Mouse (Mus musculus) natural killer cell, adult 2 months (primary cell): ENCODE measurements around the gene Phf11d.
"Not testable (repeated sequence)": the region's sequence is repeated elsewhere in the genome, so short reads cannot be mapped to it uniquely, and the experiment has no call there.

Source experiments
- DNase-seq, 2 experiments: peaks; one replicate each; pipeline ENCODE4 v3.0.0; 2022; ENCODE audit warnings: low spot score in 2 of 2

Gene Phf11d

DNA sequence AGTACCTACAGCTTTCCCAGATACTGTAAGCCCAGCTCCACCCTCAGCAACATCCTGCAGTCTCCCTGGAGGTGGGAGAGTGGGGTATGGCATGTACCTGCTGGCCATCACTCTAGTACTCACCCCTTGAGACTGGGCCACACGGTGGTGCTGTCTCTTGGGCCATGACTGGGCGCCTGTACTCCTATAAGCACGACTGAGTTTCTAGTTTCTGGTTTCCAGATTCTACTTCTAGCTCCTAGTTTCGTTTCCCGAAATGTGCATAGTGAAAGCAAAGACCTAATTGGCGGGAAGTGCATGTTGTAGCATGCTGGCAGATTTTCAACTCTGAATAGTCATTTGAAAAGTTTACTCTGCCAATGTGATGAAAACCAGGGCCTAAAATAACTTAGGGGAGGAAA, at the start of gene Phf11d:
Gene Phf11d (minus strand): TSS at position 227 of the 401 bp plus-strand sequence.
- no peak for DNase-seq

DNA sequence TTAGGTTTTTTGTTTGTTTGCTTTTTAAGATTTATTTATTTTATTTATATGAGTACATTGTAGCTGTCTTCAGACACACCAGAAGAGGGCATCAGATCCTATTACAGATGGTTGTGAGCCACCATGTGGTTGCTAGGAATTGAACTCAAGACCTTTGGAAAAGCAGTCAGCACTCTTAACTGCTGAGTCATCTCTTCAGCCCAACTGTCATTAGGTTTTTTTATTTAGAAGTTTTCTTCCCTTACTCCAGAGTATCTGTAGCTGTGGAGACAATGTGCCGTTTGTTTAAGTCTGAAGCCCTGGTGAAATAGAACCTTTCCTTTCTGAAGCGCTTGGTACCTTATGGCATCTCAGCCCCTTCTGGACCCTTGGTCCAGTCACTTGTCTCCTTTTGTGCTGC, 49.7 kb upstream of the Phf11d start:
- DNase-seq, result not testable (repeated sequence)

DNA sequence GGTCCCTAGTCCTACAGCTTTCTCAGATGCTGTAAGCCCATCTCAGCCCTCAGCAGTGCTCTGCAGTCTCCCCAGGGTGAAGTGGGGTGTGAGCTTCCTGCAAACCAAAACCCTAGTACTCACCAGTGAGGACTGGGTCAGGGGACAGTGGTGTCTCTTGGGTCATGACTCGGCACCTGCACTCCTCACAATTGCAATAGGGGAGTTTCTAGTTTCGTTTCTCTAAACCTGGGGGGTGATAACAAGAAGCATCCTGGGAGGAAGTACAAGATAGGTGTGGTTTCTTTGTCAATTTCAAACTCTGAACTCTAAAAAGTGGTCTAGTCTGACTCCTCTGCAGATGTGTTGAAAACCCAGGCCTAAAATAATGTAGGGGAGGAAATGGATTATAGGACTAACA, 31.7 kb upstream of the Phf11d start:
- peak; percentile 24 to 68 for DNase-seq

DNA sequence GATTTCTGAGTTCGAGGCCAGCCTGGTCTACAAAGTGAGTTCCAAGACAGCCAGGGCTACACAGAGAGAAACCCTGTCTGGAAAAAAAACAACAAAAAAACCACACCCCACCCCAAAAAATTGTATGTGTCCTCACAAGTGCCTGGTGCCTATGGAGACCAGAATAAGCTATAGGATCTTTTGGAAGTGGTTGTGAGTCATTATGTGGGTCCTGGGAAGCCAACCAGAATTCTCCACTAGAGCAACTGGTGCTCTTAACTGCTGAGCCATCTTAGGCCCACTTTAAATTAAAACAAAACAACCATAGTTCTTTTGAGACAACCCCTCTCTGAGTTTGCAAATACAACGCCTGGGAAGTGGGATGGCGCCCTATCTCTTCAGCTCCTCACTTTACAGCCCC, 30.0 kb upstream of the Phf11d start, which contains the start of gene Phf11c:
Gene Phf11c (minus strand): TSS at position 101 of the 400 bp plus-strand sequence.
- no peak for DNase-seq

DNA sequence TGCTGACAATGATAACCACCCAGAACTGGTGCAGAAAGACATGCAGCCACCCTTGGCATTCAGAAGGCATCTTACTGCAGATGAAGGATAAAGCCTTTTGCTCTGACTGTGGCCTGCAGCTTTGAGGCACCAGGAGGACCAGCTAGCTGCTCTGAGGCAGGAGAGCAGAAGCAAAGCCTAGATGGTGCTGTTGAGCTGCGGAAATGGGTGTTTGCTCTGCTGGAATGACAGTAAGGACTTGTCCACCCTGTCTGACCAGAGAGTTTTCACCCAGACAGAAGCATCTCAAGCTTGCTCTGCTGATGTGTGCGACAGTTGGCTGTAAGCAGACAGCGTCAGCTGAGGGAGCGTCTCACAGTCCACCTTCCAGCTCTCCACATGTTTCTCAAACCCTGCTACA, 24.9 kb upstream of the Phf11d start:
- DNase-seq, result not testable (repeated sequence)

DNA sequence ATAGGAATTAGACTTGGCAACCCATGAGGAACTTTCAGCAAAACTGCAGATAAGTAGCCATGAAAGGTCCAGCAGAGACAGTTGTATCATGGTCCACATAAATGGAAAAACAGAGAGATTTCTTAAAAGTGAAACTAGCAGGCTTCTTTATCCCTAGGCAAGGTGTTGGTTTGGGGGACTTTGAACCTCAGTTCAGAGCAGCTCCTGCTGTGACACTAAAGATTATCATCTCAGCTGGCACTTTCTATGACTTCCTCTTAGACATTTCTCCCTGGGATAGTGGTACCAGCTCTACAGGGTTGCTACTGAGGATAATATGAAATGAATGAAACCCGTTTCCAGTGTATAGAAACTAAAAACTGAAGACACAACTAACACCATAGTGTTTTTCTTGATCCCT, 24.3 kb upstream of the Phf11d start:
- DNase-seq, result no peak

DNA sequence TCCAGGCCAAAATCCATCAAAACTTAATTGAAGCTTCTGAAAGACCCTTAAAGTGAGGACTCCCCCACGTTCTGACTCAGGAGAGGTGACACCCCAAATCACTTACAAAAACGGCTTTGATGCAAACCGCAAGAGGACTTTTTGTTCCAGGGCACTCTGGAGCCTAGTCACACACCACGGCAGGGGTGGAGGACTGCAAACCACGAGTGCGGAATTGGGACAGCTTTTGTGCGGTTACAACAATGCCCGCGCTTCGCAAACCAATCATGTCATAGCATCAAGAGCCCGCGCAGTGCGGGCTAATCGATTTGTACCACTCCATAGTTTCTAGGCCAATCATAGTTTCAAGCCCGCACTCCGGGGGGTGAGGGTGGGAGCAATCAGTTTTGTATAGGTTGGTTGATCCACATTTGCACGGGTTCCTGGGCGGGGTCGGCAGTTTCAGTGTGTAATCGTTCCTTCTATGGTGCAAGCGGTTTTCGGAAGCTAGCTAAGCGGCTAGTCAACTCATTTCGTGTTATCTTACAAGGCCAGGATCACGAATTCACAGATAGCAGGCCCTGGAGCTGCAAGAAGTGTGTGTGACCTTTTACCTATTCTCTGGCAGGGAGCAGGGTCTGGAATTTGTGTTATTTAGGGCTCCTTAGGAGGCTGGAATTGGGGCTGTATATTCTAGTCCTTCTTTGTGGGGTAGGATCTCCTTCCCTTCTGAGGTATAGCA, 5.2 kb upstream of the Phf11d start:
- DNase-seq, result no peak

DNA sequence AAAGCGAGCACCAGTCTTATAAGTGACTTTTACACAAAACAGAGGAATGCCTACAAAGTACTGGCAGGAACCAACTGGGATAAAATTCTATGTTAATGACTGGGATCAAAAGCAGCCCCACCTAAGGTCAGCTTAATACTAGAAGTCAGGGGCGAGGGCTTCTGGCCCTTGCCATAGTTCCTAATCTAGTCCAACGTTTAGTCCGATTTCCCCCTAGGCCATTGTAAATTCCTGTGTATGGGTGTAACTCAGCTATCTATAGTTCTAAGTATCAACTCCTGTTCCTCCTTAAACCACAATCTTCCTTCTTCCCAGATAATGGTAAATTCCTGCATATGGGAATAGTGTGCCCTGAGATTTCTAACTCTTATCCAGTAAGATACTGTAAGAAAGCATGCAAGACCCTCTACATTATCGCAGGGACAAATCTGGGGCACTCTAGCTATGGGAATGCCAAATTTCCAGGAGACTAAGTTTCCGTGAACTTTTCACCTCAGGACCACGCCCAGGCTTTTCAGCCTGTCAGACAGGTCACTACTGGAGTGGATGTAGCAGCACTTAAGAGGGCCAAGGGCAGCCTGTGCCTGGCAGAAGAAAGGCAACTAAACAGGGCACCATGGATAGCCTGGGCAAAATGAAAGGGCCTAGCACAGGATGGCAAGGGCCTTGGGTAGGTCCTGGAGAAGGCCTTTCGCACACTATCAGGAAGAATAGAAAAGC, 1.3 kb upstream of the Phf11d start:
- no peak for DNase-seq

DNA sequence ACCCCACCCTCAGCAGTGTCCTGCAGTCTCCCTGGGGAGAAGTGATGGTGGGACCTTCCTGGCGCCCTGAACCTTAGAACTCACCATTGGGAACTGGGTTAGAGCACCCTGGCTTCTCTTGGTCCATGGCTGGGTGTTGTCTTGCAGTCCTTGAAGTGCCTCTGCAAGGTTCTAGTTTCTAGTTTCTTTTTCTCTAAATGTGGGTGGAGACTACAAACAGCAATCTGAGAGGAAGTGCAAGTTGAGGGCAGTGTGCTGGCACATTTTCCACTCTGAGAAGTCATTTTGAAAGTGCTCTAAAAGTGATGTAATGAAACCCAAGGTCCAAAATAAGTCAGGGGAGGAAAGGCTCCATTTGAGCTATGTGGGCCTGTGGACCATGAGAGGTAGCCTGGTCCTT, 24.1 kb downstream of the Phf11d start, which contains the start of gene Phf11b:
Gene Phf11b (minus strand): TSS at position 163 of the 400 bp plus-strand sequence.
- DNase-seq, result peak; percentile 28 to 39

DNA sequence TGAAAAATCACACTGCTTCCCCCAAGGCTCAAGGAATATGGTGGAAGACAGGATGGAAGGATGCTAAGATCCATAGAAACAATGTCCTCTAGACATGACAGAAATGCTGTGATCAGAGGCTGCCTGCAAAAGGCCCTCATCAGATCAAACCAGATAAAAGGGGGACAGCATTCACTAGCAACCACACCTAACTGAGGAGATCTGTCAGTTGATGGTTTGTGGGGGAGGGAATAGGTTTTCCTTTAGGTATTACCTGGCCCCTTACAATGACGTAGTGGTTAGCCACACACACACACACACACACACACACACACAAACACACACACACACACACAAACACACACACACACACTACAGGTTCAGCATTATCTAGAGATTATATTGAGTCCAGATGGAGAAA, 25.7 kb downstream of the Phf11d start:
- DNase-seq, result no peak

DNA sequence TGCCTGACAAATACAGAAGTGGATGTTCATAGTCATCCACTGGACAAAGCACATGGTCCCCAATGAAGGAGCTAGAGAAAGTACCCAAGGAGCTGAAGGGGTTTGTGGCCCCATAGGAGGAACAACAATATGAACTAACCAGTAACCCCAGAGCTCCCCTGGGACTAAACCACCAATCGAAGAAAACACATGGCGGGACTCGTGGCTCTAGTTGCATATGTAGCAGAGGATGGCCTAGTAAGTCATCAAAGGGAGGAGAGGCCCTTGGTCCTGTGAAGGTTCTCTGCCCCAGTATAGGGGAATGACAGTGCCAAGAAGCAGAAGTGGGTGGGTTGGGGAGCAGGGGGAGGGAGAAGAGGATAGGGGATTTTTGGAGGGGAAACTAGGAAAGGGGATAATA, 29.2 kb downstream of the Phf11d start:
- DNase-seq, result not testable (repeated sequence)

DNA sequence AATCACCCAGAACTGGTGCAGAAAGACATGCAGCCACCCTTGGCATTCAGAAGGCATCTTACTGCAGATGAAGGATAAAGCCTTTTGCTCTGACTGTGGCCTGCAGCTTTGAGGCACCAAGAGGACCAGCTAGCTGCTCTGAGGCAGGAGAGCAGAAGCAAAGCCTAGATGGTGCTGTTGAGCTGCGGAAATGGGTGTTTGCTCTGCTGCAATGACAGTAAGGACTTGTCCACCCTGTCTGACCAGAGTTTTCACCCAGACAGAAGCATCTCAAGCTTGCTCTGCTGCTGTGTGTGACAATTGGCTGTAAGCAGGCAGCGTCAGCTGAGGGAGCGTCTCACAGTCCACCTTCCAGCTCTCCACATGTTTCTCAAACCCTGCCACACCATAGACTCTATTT, 34.8 kb downstream of the Phf11d start:
- peak in 1 of 2 experiments; percentile 5 for DNase-seq

DNA sequence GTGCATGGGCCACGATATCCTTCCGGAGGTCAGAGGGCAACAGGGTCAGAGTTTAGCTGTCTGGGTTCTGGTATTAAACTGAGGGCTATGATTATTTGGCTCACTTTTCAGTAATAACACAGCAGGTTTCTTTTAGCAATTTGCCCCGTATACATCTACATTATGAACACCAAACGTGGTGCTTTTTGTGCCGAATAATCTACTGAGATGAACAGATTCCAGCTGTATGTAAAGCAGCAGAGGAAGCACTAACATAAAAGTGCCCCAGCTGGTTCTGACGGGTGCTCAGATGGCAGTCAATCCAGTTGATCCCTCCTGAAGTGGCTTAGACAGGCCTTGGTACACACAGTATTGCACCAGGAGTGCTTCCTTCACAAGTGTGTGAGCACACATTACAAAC, 45.3 kb downstream of the Phf11d start:
- not testable (repeated sequence) for DNase-seq

DNA sequence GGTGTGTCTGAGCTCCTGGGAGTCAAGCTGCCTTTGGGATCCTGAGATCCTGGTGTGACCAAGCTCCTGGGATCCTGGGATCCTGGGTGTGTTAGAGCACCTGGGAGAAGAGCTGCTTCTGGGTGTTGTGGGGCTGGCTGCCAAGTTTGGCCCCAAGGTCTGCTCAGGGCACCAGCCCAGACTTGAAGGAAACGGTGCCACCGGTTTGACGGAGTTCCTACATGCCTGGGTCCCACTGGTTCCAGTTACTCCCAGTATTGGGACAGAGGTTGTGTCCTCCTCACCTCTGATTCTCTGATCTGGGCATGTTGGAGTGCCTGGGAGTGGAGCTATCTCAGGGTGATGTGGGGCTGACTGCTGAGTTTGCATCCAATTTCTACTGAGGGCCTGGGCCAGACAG, 46.2 kb downstream of the Phf11d start:
- DNase-seq, result not testable (repeated sequence)
